Mouse (Mus musculus) skeletal muscle tissue, adult 2 months (tissue): ENCODE data around the gene Smco2.

Experiments used
- DNase-seq: peaks from one replicate; pipeline ENCODE4 v3.0.0-alpha.2; 2012; ENCODE audit warnings: low read depth, low spot score

The Smco2 gene

DNA sequence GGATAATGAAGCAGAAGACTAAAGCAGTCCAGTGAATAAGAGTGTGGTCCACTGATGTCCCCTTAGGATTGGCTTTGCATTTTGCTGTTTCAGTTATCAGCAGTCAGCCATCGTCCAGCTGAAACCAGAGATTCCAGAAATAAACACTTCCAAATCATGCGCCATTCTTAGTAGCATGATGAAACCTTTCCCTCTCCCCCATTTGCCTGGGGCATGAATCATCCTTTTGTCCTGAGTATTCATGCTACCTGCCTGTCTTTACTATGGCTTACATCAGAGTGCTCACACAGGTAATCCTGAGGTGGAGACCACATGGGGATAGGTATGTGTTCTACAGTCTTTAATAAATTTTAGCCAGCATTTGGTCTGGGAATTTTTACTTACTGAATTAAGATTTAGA lies 49.7 kb downstream of the Smco2 start:
- no peak for DNase-seq

GRCm38 (mm10) chr6:146901929-146902328 lies 52.0 kb downstream of the Smco2 start:
- DNase-seq, result no peak

DNA sequence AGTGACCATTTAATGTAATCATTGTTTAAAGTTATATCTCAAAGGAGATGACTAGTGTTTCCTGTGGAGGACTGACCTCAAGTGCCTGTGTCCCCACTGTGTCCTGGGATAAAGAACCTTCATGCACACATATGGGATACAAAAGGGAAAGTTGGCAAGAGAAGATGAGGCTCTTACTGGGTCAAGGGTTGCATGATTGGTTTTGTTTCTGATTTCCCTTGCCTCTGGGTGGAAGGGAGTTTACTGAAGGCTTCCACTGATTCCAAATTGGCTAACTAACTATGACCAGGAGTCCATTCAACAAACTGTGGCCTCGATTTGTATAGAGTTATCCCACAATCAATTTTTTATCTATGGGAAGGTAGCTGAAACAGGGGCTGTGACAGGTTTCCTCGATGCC lies 53.7 kb downstream of the Smco2 start:
- DNase-seq, result no peak

- no peak for DNase-seq
Measured at GRCm38 (mm10) chr6:146904707-146905106, 54.8 kb downstream of the Smco2 start.

GRCm38 (mm10) chr6:146906000-146906786 lies 56.3 kb downstream of the Smco2 start:
- no peak for DNase-seq

DNA sequence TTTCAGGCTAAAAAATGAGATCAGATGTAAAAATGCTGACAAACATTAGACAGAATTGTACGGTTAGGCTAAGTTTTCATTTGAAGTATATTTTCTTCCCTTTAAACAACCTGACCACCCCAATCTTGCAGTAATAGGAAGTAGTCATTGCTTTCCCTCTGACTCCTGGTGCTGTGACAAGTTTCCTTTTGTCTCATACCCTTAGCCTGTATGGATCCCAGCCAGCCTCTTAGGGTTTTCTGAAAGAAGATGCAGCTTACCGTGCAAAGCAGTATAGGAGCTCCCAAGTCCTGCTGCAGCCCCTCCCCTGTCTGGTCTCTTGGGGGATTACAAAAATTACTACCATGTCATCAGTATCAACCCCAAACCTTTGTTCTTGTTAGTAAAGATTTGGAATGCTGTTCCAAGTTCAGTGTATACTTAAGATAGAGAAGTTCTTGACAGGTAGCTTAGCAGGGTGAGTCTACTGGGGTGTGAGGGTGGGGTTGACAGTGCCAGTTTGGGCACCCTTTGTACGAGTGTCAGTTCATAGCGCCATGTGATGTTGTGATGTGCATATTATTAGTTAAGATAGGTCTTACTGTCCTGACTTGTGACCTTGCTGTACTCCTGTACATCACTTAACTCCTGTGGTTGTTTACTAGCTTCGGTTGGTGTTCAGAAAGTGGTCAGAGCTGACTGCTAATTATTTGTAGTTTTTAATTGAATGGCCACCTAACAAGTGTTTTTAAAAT lies 57.3 kb downstream of the Smco2 start:
- DNase-seq, result no peak

DNA sequence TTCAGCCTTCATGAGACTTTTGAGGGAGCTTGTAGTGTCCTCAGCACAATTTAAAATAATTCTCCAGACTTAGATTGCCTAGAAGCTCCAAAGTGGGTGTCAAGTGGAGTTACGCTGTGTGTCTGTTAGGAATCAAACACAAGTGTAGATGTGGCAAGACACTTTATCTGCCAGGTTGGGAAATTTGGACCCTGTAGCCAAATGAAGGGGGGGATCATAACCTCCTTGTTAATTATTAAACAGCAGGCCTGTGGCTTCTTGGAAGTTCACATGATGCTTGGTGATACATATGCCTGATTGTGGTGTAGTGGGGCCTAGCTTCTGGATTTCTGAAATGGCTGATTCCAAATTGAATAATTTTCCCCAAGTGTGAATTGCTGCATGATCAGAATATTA lies 57.9 kb downstream of the Smco2 start:
- no peak for DNase-seq

DNA sequence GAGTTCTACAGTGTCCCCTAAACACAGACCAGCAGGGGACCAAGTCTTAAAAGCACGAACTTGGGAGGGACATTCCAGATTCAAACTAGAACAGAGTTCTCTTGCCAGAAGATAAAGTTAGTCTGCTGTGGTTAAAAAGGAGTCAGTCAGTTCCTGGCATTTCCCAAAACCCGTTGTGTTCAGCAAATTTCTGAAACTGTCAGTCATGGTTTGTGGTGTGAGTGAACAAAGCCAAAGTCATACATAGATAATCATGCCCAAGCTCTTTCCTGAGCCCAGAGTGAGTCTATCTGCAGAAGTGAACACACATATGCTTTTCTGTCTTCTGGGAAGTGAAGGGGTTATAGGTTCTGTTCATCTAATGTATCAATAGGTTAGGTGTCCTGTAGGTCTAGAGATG lies 58.9 kb downstream of the Smco2 start:
- DNase-seq, result no peak

DNA sequence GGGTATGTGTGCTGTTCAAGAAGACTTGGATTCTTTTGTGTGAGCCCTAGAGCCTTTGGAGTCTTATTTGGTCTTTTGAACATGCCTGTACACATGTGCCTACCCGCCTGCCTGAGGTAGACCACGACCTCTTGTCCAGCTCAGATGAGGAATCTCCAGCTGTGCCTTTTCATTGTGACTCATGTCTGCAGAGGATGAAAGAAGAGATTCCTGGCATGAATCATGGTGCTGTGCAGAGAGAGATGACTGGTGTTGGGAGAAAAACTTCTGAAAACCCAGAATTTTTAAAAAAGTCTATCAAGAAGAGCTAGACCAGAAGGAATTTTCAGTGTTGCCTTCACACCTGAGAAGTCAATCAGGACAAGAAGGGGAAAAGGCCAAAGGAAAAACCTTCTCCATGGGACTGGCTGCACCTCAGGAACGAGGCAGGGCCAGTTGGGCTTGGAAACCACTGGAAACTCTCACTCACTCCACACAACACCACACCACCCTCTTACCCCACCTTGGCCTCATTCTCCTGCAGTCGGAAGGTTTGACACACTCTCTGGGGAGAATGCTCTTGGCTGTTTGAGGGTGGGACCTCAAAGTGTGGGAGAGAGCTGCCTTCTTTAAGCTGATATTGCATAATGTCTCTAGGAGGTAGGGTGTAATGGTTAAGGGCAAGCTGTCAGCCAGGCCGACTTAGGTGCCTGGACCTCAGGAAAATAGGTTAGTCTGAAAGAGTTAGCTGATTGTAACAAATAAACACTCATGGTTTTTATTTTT lies 60.0 kb downstream of the Smco2 start:
- no peak for DNase-seq

- DNase-seq, result no peak
Measured at GRCm38 (mm10) chr6:146910801-146911200, 60.9 kb downstream of the Smco2 start.

DNA sequence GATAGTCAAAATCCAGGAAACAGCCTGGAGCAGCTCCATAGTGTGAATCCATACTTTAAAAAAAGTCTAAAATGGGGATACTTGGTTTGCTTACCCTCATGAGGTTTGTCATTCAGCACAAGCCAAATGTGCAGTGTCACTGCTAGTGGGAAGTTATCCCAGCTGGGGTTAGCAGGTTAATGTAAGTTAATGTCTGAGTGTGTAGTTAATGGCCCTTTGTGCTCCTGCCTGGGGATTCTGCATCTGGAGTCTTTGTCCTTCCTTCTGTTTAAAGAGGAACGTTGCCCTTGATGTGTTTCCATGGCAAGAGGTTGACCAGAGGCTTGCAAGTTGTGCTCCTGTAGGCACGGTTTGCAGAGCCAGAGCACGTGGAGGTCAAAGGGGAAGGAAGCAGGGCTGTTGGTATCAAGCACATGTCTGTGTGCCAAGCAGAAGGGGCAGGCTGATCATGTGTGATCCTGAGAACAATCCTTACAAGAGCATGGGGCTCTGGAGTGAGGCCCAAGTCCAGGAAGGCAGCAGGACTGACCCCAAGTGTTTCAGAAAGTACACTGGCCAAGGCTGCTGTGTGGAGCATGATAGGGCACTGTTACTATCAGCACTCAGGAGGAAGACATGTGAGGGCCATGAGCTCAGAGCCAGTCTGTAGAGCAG lies 63.1 kb downstream of the Smco2 start:
- DNase-seq, result no peak

- DNase-seq, result no peak
Measured at GRCm38 (mm10) chr6:146913489-146914198, 63.7 kb downstream of the Smco2 start.

DNA sequence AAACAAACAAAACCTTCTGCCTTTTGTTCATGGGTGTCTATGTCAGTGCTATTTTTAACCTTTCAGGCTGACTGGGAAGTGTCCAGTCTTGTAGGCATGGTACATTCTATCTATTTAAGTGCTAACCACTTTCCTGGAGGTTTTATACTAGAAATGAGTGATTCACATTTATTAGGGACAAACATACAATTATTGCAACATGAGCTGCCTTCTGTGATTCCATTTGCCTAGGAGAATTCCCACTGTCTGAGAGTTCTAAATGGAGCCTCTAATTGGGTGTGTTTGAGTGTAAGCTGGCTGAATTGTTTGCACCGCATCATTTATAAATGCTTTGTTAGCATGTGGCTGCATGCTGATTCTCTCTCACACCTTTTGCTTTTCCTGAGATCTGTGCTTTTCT lies 65.9 kb downstream of the Smco2 start:
- no peak for DNase-seq

DNA sequence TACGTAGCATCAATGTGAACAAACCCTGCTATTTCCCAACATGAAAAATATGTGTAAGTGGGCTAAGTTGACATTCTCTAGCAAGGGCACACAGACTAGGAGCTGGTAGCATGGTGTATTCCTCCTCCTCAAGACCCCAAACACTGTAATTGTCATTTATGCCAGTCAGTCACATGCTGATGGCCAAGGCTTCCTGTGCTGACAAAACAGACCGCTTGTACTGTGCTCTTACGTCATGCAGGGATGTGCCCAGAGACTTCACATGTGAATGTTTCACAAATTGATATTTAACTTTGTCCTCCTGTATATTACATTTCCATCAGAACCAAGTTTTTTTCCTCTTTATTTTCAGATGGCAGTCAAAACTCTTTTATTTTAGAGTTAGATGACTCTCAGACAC lies 67.5 kb downstream of the Smco2 start:
- no peak for DNase-seq

GRCm38 (mm10) chr6:146918341-146918740 lies 68.4 kb downstream of the Smco2 start:
- DNase-seq, result no peak
